Mouse (Mus musculus) kidney, postnatal 25 days (tissue): ENCODE data around the gene Dnaic2.

Source experiments
- DNase-seq, 2 experiments: peaks; one replicate each; pipeline ENCODE4 v3.0.0; 2021; ENCODE audit warnings: mixed read lengths in 2 of 2

Gene Dnaic2

GRCm38 (mm10) chr11:114726965-114727825, at the start of gene Dnaic2:
Gene Dnaic2, plus strand, starts transcription at chr11:114727408.
- peak; percentile 71 to 88 for DNase-seq

- DNase-seq: peak; percentile 62 to 75
Observed at GRCm38 (mm10) chr11:114679582-114679981, 47.6 kb upstream of the Dnaic2 start.

GRCm38 (mm10) chr11:114680291-114680690, 46.9 kb upstream of the Dnaic2 start:
- peak; percentile 67 to 78 for DNase-seq

DNA sequence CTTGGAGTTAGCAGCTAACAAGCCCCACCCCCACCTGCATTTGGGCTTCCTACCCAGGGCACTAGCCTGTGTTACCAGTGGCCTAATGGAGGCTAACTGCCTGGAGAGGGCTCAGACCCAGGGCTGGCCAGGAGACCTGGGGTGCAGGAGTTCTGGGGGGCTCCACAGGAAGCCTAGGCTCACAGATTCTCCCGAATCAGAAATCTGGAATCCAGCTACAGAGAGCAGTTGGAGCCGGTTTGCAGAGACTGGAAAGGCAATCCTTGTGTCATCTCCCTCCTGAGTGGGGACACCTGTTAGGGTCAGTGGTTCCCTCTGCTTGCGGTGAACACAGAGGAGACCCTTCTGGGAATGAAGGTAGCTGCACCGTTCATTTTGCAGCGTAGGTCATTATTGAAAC, 46.2 kb upstream of the Dnaic2 start:
- DNase-seq: no peak

- DNase-seq: peak; percentile 44 to 68
Observed at GRCm38 (mm10) chr11:114682321-114682900, 44.8 kb upstream of the Dnaic2 start.

- peak in 1 of 2 experiments; percentile 40 for DNase-seq
Observed at GRCm38 (mm10) chr11:114683029-114683721, 44.0 kb upstream of the Dnaic2 start.

- DNase-seq: no peak
Observed at GRCm38 (mm10) chr11:114683722-114684621, 43.2 kb upstream of the Dnaic2 start.

- peak; percentile 79 to 93 for DNase-seq
Observed at GRCm38 (mm10) chr11:114684627-114685373, 42.4 kb upstream of the Dnaic2 start.

GRCm38 (mm10) chr11:114685526-114686040, 41.6 kb upstream of the Dnaic2 start:
- no peak for DNase-seq

GRCm38 (mm10) chr11:114686221-114686959, 40.8 kb upstream of the Dnaic2 start:
- no peak for DNase-seq

GRCm38 (mm10) chr11:114687574-114688188, 39.5 kb upstream of the Dnaic2 start:
- peak in 1 of 2 experiments; percentile 22 for DNase-seq

- no peak for DNase-seq
Observed at GRCm38 (mm10) chr11:114688729-114689128, 38.5 kb upstream of the Dnaic2 start.

- DNase-seq: no peak
Observed at GRCm38 (mm10) chr11:114690192-114690591, 37.0 kb upstream of the Dnaic2 start.

DNA sequence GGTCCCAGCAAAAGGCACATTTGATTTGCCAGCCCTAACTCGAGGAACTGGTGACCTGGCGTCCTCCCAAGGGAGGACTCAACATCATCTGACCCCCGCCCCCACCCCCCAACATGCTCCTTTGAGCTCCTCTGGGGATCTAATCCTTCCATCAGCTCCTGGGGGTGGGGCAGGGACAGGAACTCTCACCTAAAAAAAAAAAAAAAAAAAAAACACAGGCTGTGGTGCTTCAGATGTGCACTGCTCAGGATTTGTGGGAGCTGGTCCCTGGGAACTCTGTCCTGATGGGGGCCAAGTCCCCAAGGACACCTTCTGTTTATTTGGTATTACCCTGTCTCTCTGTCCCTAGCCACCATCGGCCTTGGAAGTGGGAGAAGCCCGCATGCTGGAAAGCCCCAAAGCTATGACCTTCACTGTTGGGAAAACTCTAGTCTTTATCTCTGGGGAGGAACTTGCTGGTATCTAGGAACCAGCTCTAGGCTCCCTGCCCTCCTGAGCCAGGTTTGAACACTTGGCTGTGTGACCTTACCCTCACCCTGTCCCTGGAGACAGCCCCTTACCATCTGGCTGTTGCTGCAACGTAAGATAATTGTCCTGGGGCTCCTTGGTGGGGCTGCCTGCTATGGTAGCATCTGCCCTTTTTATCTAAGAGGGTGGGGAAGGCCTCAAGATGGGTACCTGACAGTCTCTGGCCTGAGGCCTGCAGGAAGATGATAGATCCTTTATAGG, 35.6 kb upstream of the Dnaic2 start:
- no peak for DNase-seq

DNA sequence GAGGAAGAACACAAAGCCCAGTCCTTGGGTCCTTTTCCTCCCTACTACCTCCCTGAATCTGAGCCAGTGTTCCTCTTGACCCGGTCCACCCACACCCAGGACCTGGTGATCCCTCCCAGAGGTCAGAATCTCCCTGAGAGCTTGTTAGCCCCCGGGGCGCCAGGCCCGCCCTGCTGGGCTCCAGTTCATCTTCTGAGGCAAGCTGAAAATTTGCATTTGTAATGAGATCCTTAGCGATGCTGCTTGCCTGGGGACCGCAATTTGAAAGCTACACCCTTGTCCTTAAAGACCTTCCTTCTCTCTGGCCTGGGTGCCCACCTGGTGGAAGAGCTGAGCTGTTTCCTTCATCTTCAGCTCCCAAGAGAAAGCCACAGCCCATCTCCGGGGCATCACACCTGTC, 34.6 kb upstream of the Dnaic2 start:
- DNase-seq: no peak

- no peak for DNase-seq
Observed at GRCm38 (mm10) chr11:114693456-114693855, 33.8 kb upstream of the Dnaic2 start.

DNA sequence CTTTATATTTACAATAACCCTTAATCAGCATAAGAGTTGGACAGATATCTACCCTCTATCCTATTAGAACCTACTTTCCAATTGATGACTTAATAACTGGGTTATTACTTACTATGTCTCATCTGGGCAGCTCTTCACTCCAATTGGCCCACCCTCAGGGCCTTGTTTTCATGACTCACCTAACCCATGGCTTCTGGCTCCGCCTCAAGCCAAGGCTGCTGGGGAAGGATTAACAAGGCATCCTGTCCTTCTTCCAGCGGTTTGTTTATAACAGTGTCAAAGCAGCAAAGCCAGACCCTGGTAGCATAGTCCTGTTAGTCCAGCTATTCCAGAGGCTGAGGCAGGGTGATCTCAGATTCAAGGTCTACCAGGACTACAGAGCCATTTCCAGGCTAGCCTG, 32.8 kb upstream of the Dnaic2 start:
- DNase-seq: no peak

GRCm38 (mm10) chr11:114698496-114698895, 28.7 kb upstream of the Dnaic2 start:
- DNase-seq: no peak

DNA sequence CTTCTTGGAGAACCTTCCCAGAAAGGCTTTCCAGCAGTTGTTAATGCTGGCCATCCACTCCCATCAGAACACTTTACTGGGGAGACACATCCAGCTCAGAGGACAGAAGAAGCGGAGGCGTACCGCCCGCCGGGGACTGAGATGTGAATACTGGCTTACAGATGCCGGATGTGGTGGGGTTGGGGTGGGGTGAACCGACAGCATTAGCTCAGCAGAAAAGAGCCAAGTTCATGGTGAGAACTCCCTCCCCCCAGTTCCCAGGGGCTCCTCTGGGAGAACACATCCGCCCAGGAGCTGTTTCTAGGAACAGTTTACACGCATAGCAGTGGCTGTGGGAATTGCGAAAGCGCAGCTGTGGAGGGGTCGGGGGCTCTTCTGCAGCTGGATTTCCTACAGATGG, 27.7 kb upstream of the Dnaic2 start:
- peak; percentile 51 to 80 for DNase-seq
